Mouse (Mus musculus) lung, adult 2 months (tissue): ENCODE measurements at regions not wholly inside any gene's neighbourhood (a gene's known extent, or its start where the extent isn't known, plus 50 kb on each side); places are given as distances from the start of the nearest gene placed in this dataset.

Source experiments
- CTCF ChIP-seq: fragments of 200-500 bp; IDR thresholded peaks from 2 replicates; pipeline ENCODE4 v1.5.1; 2011; ENCODE audit warnings: mild to moderate bottlenecking, low read length, control low read depth; ENCODE audit not compliant: insufficient read depth
- POLR2A ChIP-seq: fragments of 200-500 bp; IDR thresholded peaks from 2 replicates; pipeline ENCODE4 v1.6.1; 2011; ENCODE audit warnings: low read depth, mild to moderate bottlenecking, control low read depth, low read length, borderline replicate concordance; ENCODE audit errors: extremely low read depth

DNA sequence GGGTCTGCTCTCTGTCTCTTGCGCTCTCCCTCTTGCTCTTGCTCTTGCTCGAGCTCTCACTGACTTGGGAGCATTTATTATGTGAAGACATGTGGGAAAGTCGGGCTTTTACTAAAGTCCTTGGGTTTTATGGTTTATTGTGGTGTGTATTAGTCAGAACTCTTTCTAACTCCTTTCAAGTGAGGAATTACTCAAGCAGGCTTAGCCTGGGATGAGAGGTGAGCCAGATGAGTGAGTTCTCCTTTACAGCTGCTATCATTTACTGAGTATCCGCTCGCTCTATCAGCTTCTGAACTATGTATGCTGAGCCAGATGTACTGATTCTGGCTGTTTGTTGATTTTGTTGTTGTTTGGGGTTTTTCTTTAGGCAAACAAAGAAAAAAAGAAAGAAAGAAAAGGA is 190.4 kb upstream of the Zfp637 start:
- TF ChIP-seq CTCF (no peak), POLR2A (no peak)
